Mouse (Mus musculus): ENCODE results near the gene Nsl1. TPM values are rescaled to one million over a fixed set of nuclear protein-coding genes. Genes with fewer than 3 reads are reported as not detected.

Gene Nsl1
- polyA plus RNA-seq, 2 experiments, result 11.6 to 17.2 TPM

DNA sequence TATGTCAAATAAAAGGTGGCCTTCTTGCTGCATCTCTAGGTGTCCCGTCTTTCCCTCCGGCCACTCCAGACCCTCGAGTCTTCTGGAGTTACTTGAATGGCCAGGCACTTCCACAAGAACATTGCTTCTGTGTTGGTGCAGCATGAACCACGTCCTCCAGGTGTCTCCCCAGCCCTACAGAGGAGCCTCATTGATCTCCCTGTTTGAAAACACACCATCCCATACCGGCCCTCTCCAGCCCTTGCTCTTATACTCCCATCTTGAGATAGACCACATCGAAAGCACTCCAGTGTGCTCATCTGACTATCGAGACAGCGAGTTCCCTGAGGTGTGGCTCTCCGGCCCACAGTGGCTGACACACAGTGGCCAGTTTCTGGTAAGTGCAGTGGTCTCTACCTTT lies 32.2 kb downstream of the Nsl1 start:
- peaks cover 6% of the 10 kb centered on the region; the same call in 1 of the 2 replicates for H3K27me3 ChIP-seq (ENCODE audit: control insufficient read depth, insufficient read depth, low read length)
- no peaks in the 10 kb centered on the region for H3K9me3 ChIP-seq (ENCODE audit: control insufficient read depth, low read length)
- no peaks in the 10 kb centered on the region for H3K36me3 ChIP-seq (ENCODE audit: control insufficient read depth, insufficient read depth, low read length)
- H3K9ac ChIP-seq (ENCODE audit: low read depth, low read length, severe bottlenecking), result no peak overlapping the region
- no peak overlapping the region for H3K4me2 ChIP-seq (replicated peaks; ENCODE audit: low read depth, low read length, severe bottlenecking)
- no peak overlapping the region for H3K4me3 ChIP-seq (replicated peaks; ENCODE audit: low read length)
- 0 out of 2 replicates have a peak, but pooled peaks cover 3% of the 10 kb centered on the region for H3K4me1 ChIP-seq (ENCODE audit: control insufficient read depth, insufficient read depth, low read length)
- WGBS, result 74% methylated on average over 9 of the region's 9 CpGs
- no peak for DNase-seq (ENCODE audit: low spot score)
- ATAC-seq (ENCODE audit: low FRiP score, low read depth), result no peak
- TF ChIP-seq POLR2A (IDR thresholded peaks at IDR 0.05; ENCODE audit: borderline replicate concordance, extremely low read depth, insufficient read depth, insufficient read length), result no peak
- H3K27ac ChIP-seq (replicated peaks; ENCODE audit: low read depth, low read length), result no peak overlapping the region

- WGBS, result 39% methylated on average over 14 of the region's 14 CpGs
- H3K9ac ChIP-seq (ENCODE audit: low read depth, low read length, severe bottlenecking), result peak overlapping the region; percentile 63; the same call in 1 of the 2 replicates
Observed at GRCm38 (mm10) chr1:191096871-191097681, 34.3 kb downstream of the Nsl1 start.

GRCm38 (mm10) chr1:191097802-191098747 lies 35.3 kb downstream of the Nsl1 start, which contains the start of gene Batf3:
Gene Batf3, plus strand, starts transcription at chr1:191097847.
- 1% methylated on average over 42 of the region's 95 CpGs for WGBS
- H3K9ac ChIP-seq (ENCODE audit: low read depth, low read length, severe bottlenecking), result peak within 1 kb of the TSS; percentile 63
- H3K9me3 ChIP-seq (ENCODE audit: control insufficient read depth, low read length), result no peaks in the 10 kb centered on the region
- H3K27ac ChIP-seq (replicated peaks; ENCODE audit: low read depth, low read length), result peak within 1 kb of the TSS; percentile 62; the same call in 1 of the 2 replicates
- H3K4me1 ChIP-seq (ENCODE audit: control insufficient read depth, insufficient read depth, low read length), result 0 out of 2 replicates have a peak, but pooled peaks cover 3% of the 10 kb centered on the region
- peak; percentile 73 for ATAC-seq (ENCODE audit: low FRiP score, low read depth)
- no peak for TF ChIP-seq POLR2A (IDR thresholded peaks at IDR 0.05; ENCODE audit: borderline replicate concordance, extremely low read depth, insufficient read depth, insufficient read length)
- no peaks in the 10 kb centered on the region for H3K36me3 ChIP-seq (ENCODE audit: control insufficient read depth, insufficient read depth, low read length)
- peaks cover 6% of the 10 kb centered on the region; the same call in 1 of the 2 replicates for H3K27me3 ChIP-seq (ENCODE audit: control insufficient read depth, insufficient read depth, low read length)
- DNase-seq (ENCODE audit: low spot score), result peak; percentile 40
- peak within 1 kb of the TSS; percentile 67 for H3K4me3 ChIP-seq (replicated peaks; ENCODE audit: low read length)
- H3K4me2 ChIP-seq (replicated peaks; ENCODE audit: low read depth, low read length, severe bottlenecking), result peak within 1 kb of the TSS; percentile 97

More at GRCm38 (mm10) chr1:191096871-191097681, 34.3 kb downstream of the Nsl1 start:
- ATAC-seq (ENCODE audit: low FRiP score, low read depth), result 0 out of 2 replicates have a peak, but pooled peaks have one; percentile 32
- no peaks in the 10 kb centered on the region for H3K36me3 ChIP-seq (ENCODE audit: control insufficient read depth, insufficient read depth, low read length)
- peak overlapping the region; percentile 97 for H3K4me2 ChIP-seq (replicated peaks; ENCODE audit: low read depth, low read length, severe bottlenecking)
- peak overlapping the region; percentile 67 for H3K4me3 ChIP-seq (replicated peaks; ENCODE audit: low read length)
- no peaks in the 10 kb centered on the region for H3K9me3 ChIP-seq (ENCODE audit: control insufficient read depth, low read length)
- no peak overlapping the region for H3K27ac ChIP-seq (replicated peaks; ENCODE audit: low read depth, low read length)
- 0 out of 2 replicates have a peak, but pooled peaks cover 3% of the 10 kb centered on the region for H3K4me1 ChIP-seq (ENCODE audit: control insufficient read depth, insufficient read depth, low read length)
- H3K27me3 ChIP-seq (ENCODE audit: control insufficient read depth, insufficient read depth, low read length), result peaks cover 6% of the 10 kb centered on the region; the same call in 1 of the 2 replicates
- peak; percentile 7 for DNase-seq (ENCODE audit: low spot score)
- no peak for TF ChIP-seq POLR2A (IDR thresholded peaks at IDR 0.05; ENCODE audit: borderline replicate concordance, extremely low read depth, insufficient read depth, insufficient read length)

GRCm38 (mm10) chr1:191099114-191099513 lies 36.3 kb downstream of the Nsl1 start:
- WGBS, result 35% methylated on average over 5 of the region's 5 CpGs
- H3K4me2 ChIP-seq (replicated peaks; ENCODE audit: low read depth, low read length, severe bottlenecking), result peak overlapping the region; percentile 97; the same call in 1 of the 2 replicates
- DNase-seq (ENCODE audit: low spot score), result no peak
- H3K9ac ChIP-seq (ENCODE audit: low read depth, low read length, severe bottlenecking), result no peak overlapping the region
- TF ChIP-seq POLR2A (IDR thresholded peaks at IDR 0.05; ENCODE audit: borderline replicate concordance, extremely low read depth, insufficient read depth, insufficient read length), result no peak
- H3K9me3 ChIP-seq (ENCODE audit: control insufficient read depth, low read length), result no peaks in the 10 kb centered on the region
- H3K36me3 ChIP-seq (ENCODE audit: control insufficient read depth, insufficient read depth, low read length), result no peaks in the 10 kb centered on the region
- 0 out of 2 replicates have a peak, but pooled peaks cover 3% of the 10 kb centered on the region for H3K4me1 ChIP-seq (ENCODE audit: control insufficient read depth, insufficient read depth, low read length)
- H3K27me3 ChIP-seq (ENCODE audit: control insufficient read depth, insufficient read depth, low read length), result peaks cover 6% of the 10 kb centered on the region; the same call in 1 of the 2 replicates
- H3K27ac ChIP-seq (replicated peaks; ENCODE audit: low read depth, low read length), result no peak overlapping the region
- peak overlapping the region; percentile 67; the same call in 1 of the 2 replicates for H3K4me3 ChIP-seq (replicated peaks; ENCODE audit: low read length)
- ATAC-seq (ENCODE audit: low FRiP score, low read depth), result no peak

All from limb, embryonic 14.5 days (tissue).